20 mouse cellular contexts compared by ENCODE assay signal in genomic region chr3:9109991-9110390, GRCm38 (mm10).
A peak's percentile ranks its signal among the peaks of the same experiment; 100 is the strongest.
DNase-seq lines count a peak whose midpoint lies in the region.
"Had no signal": no experiment of that assay in that cellular context is flagged by ENCODE, and none has a peak within 500 bp of the region (broad histone marks: within the 10 kb centered on the region; RNA-seq: fewer than 3 reads in every experiment).

No protein-coding gene starts in this region.

- H3K27me3 ChIP-seq in splenic B cell, adult 2 months (ENCODE audit: control insufficient read depth, insufficient read depth, low read length, poor library complexity, severe bottlenecking): no peaks in the 10 kb centered on the region
- H3K27me3 ChIP-seq: hindbrain, embryonic 13.5 days; liver, embryonic 15.5 days had no signal

- DNase-seq in embryo, embryonic 10 days (ENCODE audit: low spot score): peak; percentile 11
- no peak for DNase-seq in embryo, embryonic 11 days
- peak; percentile 61 for DNase-seq in kidney, adult 9 months
- DNase-seq in kidney, postnatal 14 days: peak; percentile 63
- DNase-seq in splenic B cell, adult 2 months (ENCODE audit: low read depth, low spot score): peak; percentile 36
- no peak for DNase-seq in lung, adult 18-20 months
- DNase-seq in urinary bladder, adult 2 months (ENCODE audit: low spot score): no peak
- no peak for DNase-seq in adrenal gland, adult (ENCODE audit: inconsistent age in 2 of 2, low spot score in 1 of 2)
- DNase-seq: adrenal gland, postnatal 14 days; cerebellum, adult 9-10 months; gastrocnemius, postnatal 25 days; heart, adult 2 months; layer of hippocampus, adult 9-11 months; left cerebral cortex, postnatal 4 days; liver; right cerebral cortex, postnatal 14 days had no signal

- no peaks in the 10 kb centered on the region for H3K36me3 ChIP-seq in splenic B cell, adult 2 months (ENCODE audit: control insufficient read depth, insufficient read depth, low read length, poor library complexity, severe bottlenecking)
- H3K36me3 ChIP-seq: forebrain, embryonic 10.5 days; hindbrain, embryonic 13.5 days; liver, embryonic 15.5 days; midbrain, embryonic 12.5 days had no signal

Comparison
In these comparisons a context has a peak if more than half of its experiments do, and no peak if none do; other contexts are left out.
1. DNase-seq: peak in embryo, embryonic 10 days (single experiment), kidney, adult 9 months (single experiment), kidney, postnatal 14 days (single experiment) and splenic B cell, adult 2 months (single experiment); none in embryo, embryonic 11 days (single experiment), lung, adult 18-20 months (0 of 2), urinary bladder, adult 2 months (single experiment) and adrenal gland, adult (0 of 2).